Mouse (Mus musculus): ENCODE data around the gene Cttn.

Cttn gene

DNA sequence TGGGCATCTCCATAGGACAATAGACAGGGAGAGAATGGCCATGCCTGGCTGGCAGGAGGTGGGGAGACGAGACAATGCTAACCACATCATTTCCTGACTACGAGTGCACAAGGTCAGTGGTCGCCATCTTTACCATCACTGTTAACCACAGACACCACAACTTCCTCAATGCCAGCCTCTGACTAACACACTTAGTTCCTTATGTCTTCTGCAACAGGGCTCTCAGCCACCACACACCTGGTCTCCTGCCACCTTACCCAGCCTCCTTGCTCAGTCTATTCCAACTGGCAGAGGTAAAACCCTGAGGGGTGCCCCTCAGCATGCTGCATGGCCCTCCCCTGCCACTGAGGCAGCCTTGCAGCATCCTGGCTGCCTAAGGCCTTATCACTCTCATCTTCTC, 23.7 kb downstream of the Cttn start:
- DNase-seq, result no peak

DNA sequence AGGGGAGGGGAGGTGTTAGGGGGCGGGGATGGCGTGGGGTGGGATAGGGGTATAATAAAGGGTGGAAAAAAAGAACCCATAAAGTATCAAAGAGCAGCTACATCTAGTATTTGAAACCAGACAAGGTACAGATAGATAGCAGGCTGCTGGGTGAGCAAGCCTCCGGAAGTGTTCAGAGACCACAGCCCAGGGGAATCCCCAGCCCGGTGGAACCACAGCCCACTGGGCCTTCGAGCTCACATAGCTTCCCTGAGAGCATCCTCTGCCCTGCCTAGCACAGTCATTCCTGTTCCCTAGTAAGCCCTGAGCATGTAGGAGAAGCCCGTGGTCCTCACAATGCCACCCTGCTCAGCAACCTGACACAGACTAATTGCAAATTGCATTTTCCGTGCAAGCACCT, 26.0 kb downstream of the Cttn start:
- no peak for DNase-seq

DNA sequence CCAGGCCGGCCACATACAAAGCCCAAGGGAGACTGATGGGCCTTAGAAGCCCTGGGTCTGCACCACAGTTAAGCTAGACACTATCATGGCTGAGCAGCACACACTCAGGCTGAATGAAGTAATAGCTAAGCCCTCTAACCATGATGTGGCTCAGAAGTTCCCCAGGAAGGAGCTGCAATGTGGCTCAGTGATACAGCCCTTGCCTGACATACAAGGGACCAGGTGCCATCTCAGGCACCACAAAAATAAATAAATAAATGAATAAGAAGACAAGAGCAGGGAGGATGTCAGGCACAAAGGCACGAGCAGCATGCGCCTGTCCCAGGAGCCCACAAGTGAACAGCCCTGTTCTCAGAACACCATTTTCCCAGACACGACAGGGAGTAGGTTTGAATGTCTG, 28.8 kb downstream of the Cttn start:
- no peak for DNase-seq

DNA sequence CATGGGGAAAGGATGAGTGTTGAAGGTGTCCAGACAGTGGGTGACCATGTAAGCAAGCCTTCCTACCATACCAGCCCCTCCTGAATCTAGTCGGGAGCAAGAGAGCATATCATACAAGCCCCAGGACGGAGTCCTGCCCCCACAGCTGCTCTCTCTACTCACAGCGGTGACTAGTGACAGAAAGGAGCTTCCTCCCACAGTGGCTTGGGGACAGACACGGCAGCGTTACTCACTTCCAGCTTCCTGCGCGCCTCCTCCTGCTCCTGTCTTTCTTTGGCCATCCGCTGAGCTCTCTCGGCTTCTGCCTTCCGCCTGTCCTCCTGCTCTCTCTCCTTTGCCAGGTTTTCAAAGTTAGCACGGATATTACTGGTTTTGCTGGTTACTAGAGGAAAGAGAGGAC, 29.3 kb downstream of the Cttn start:
- DNase-seq, result no peak

DNA sequence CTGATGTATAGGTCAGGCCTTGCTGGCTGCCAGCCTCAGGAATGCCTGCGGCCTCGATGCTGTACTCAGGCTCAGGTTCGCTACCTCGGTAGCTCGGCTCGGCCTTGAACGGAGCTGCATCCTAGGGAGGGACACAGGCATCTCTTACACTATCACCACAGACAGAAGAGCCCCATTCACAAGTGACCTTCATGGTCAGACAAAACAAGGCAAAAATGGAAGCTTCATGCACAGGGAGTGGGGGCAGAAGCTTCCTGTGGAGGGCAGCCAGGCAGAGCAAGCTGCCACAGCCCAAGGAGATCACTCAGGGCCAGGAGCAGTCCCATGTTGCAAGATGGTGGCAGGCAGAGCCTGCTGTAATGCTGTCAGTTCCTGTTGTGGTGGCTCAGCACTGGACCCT, 32.0 kb downstream of the Cttn start:
- no peak for DNase-seq

DNA sequence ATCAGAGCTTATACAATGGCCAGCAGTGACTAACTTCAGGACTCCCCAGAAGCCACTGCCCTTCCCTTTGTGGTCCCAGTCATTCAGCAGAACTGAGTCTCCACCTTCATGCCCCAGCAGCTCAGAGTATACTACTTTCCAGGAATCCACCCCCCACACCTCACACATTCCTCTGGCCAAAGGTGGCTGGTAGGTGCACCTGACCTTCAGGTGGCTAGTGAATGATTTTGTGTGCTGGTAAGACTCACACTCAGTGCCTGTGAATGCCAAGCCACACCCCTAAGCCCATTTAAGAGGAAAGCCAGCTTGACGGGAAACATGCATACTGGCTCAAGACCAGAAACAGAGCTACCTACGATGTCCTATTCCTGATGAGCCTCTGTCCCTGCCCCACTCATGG, 37.9 kb downstream of the Cttn start:
- DNase-seq, result no peak

DNA sequence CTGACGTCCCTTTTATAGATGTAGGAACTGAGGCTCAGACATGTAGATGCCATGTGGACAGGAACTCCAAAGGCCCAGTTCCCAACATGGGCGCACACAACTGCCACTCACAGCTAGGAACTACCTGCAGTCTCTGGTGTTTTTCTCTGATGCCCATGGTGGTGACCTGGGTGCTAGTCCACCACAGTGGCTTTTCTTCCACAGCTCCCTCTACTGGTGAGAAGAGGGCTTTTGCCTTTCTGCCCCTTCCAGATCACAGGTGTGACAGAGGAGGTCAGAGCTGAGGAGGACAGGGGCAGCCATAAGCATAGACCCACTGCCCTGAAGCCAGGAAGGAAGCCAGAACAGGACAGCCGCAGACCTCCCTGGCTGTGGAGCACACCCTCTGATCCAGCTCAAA, 43.3 kb downstream of the Cttn start:
- no peak for DNase-seq

DNA sequence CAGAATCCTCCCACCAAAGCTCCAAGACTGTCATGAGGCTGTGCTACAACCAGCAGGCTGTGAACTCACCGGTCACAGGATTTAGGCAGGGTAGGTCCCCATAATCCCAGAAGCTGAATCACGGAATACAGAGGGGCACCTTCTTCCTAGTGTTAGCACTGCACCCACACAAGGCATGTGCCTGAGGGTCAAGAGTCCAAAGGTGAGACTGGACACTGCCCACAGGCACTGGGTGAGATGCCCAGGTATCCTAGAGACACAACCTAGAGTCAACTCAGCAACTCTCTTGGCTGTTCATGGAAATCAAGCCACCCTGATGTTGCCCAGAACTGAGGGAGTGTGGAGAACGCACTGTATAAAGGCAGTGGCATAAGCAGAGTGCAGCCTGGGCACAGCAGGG, 44.2 kb downstream of the Cttn start:
- DNase-seq, result no peak

DNA sequence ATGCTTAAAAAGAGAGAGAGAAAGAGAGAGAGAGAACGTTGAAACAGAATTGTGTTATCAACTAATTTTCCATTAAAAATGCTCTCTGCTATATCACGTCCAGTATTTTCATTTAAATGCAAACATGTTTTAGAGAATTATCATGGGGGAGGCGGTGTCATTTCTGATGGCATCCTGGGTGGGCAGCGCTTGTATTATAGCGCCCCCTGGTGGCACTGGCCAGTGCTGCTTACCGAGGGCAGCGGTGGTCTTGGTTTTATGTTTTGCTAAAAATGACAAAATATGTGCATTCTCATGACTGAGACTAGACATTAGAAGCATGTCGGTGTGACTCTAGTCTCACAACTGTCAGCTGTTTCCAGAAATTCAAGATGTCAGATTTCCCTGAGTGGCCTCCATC, 44.9 kb downstream of the Cttn start:
- DNase-seq, result peak; percentile 51

DNA sequence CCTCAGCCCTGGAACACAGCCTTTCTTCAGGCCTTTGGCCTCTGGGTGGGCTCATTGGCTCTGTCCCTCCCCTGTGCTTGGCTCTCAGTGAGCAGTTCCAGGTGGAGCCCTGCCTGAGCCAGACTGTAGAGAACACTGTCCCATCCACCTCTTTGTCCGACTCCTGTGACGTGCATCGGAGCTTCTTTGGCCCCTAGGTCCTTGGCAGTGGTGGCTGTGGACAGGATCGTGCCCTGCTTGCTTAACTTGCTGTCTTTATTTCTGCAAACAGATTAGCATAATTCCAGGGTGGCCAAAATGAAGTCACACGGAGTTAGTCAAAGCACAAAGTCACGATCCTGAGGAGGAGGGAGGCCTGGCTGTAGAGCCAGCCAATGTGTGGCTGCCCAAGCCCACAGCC, 49.3 kb downstream of the Cttn start:
- DNase-seq, result no peak

DNA sequence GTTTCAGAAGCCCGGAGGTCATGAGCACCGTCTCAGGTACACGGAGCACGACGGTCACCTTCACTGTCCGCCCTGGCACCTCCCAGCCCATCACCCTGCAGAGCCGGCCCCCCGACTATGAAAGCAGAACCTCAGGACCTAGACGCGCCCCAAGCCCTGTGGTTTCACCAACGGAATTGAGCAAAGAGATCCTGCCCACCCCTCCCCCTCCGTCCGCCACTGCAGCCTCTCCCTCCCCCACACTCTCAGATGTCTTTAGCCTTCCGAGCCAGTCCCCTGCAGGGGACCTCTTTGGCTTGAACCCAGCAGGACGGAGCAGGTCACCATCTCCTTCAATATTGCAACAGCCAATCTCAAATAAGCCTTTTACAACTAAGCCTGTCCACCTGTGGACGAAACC, 50.3 kb downstream of the Cttn start:
- no peak for DNase-seq

DNA sequence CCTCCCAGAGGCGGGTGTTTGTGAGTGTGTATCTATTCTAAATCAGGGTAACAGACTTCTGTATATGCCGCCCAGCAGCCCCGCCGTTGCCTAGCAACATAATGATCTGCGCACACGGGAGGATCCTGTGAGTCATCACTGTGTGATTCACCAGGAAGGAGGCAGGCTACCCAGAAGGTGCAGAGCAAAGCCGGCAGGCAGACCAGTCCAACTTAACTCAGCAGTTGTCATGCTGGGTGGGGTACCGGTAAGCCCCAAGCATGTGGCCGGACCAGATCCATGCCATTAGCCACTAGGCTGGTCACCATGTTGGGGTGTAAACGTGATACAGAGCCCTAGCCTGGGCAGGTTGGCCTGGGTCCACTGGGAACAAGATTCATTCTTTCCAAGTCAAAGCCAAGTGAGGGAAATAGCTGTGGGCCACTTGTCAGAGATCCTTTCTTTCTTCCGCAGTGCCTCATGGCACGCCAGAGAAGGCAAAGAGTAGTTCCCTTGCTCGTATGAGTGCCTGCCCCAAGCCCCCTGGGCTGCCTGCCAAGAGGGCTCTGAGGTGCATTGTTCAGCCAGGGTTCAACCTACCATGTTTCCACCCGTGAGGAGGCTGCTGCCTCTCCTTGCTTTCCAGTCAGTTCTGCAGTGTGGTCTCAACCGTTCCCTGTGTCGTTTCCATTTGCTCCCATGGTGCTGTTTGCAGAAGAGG, 53.0 kb downstream of the Cttn start:
- DNase-seq, result peak; percentile 66

DNA sequence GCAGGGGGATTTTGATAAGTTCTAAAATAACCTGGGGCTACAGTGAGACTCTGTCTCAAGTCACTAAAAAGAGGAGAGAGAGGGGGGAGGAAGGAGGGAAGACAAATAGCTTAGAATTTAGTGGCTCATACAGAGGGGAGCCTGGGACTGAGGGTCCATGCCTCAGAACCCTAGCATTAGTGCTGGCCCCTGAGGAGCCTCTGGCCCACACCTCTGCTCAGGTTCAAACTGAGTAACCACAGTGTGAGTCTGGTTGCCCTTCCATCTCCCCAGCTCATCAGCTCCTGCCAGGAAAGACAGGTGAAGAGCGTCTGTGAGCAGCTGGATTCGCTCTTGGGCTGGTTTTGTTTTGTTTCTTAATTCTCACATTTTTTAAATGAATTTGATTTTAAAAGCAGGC, 53.6 kb downstream of the Cttn start:
- no peak for DNase-seq

DNA sequence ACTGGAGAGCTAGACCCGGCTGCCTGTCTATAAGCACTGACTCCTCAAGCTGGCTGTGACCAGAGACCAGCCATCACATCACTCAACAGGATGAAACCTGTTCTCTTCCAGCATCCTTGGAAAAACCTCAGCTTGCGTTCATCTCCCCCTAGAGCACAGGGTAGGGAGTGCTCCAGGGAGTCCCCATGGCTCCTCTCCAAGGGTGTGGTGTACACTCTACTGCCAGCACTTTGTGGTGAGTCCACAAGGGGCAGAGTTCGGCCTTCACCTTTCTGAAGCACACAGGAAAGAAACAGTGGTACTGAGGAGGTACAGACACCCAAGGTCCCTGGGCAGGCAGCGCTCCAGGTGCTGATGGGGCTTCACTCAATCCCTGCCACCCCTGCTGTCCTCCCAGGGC, 55.0 kb downstream of the Cttn start:
- DNase-seq, result no peak

DNA sequence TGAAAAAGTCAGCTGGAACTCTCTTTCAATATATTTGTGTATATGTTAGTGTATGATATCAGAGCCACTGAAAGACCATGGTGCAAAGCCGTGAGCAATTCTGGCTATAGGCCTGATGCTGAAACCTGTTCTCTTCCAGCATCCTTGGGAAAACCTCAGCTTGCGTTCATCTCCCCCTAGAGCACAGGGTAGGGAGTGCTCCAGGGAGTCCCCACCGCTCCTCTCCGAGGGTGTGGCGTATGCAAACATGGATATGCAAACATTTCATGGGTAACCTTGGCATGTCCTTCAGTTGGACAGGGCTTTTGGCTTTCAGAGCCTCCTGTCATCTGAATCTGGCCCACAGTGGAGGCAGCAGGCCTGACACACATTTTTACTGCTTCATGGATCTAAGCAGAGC, 56.2 kb downstream of the Cttn start:
- DNase-seq, result no peak

DNA sequence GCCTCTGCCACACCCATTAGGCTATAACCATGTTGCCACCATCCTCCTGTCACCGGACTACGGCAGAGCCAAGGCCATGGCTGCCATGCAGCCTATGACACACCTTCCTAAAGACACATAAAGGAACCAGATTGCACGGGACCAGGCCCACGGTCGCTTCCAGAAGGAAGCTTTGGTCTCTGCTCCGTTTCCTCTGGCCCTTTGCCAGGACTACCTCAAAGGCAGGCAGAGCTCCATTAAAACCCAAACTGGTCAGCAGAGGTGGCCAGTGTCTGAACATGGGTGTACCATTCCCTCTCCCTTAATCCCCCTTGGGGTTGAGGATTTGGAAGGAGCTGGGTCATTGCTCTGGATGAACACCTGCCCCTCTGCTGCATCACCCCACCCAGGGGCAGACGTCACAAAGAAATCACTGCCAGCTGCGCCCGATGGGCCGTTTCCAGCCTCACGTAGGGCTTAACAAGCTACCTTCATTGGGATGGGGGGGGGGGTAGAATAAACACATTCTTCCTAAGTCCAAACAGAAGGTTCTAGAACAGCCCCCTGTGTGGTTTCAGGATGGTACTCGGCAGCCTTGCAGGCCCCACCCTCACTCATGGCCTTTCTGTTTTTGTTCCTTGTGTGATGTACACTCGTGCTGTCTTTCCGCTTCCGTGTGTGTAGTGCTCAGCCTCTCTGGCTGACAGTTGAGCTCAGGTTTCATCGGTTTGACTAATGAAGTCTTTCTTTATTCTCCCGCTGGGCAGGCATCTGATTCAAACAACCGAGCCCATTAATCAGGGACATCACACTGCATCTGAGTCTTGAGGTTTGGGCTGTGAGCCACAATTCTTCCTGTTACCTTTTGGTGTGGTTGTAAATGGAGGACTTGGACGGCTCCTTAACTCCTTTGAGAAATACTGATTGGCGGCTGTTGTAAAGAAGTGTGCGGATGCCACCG, 58.6 kb downstream of the Cttn start:
- DNase-seq, result no peak

DNA sequence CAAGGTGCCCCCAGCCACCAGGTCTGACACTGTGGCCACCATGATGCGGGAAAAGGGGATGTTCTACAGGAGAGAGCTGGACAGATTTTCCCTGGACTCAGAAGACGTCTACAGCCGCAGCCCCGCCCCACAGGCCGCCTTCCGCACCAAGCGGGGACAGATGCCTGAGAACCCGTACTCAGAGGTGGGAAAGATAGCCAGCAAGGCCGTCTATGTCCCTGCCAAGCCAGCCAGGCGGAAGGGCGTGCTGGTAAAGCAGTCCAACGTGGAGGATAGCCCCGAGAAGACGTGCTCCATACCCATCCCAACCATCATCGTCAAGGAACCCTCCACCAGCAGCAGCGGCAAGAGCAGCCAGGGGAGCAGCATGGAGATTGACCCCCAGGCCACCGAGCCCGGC, 61.1 kb downstream of the Cttn start:
- no peak for DNase-seq

DNA sequence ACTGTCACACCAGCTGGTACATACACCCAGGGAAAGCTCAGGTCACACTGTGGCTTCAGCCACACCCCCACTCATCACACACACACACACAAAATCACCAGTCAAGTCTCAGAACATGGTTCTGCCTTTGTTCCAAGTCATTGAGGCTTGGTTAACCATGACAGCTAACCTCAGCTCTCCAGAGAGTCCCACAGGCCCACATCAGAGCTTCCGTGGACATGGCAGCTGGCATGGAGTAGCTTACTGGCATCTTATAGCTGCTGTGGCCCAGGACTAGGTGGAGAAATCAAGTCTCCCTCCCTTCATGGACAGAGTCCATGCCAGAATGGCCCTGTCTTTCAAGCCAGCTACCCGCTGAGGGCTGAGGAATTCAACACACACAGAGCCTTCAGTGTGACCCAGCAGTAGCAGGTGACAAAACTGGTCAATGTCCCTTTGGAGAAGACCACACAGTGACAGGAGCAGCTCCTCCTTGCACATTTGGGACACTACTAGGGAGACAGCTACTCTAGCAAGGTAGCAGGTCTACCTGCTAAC, 62.3 kb downstream of the Cttn start:
- no peak for DNase-seq

DNA sequence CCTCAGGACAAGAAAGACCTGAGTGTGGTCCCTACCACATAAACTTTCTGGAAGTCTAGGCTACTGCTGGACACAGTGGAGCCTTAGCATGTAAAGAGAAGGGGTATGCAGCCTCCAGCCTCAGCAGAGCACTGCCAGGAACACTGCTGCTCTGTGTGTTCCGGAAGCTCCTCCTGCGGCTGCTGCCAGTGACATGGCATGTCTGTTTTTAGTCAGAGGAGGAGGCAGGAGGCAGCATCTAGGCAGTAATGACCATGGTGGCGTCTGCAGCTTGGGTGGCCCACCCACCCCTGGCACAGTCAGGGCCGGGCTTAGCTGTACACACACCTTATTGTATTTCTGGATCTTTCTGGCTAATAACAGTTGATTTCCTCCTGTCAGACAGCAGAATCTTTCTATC, 63.1 kb downstream of the Cttn start:
- no peak for DNase-seq

DNA sequence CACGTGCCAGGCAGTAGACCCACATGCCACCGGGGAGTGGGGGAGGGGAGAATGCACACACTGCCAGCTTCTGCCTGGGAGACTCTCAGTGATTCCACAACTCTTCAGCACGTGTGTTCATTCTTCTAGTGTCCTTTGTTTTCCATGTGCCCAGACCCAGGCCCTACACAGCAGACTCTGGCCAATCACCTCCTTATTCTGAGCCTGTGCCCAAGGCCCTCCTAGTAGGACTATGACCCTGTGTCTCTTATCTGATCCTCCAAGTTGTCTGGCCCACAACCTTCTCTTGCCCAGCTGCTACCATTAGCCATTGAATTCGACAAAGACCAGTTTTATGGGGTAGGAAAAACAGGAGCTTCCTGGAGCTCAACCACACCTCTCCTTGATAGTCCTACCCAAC, 68.3 kb downstream of the Cttn start:
- no peak for DNase-seq

DNA sequence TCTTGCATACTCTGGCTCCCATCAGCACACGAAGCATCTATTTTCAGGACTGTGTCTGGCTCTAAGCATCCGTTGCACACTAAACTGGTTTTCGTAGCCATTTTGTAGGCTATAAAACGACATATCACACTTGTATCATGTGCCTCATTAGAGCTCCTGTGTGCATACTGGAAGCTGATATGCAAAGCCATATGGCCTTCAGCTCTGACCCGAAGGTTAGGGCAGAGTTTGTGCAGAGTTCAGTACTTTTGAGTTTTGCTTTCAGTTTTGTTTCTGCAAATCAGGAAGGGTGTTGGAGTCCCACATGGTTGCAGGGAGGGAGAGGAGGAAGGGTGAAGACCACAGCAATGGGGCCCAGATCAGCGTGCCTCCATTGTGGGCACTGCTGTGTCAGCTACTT, 79.1 kb downstream of the Cttn start:
- no peak for DNase-seq

DNA sequence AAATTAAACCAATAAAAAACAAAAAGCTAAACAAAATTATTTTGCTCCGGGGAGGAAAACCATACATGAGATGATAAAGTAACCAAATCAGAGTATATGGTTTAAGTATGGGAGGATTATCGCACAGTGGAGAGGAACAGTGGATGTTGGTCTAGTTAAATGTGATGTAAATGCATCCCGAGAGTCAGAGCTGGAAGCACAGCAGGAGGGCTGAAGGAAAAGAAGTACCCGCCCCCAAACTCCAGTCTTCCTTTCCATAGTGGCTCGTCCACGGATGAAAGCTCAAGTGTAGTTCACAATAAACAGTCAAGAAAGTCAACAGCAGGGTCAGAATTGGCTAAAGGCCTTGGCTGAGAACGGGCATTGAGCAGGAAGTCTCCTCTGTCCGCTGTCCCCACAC, 80.1 kb downstream of the Cttn start:
- no peak for DNase-seq

DNA sequence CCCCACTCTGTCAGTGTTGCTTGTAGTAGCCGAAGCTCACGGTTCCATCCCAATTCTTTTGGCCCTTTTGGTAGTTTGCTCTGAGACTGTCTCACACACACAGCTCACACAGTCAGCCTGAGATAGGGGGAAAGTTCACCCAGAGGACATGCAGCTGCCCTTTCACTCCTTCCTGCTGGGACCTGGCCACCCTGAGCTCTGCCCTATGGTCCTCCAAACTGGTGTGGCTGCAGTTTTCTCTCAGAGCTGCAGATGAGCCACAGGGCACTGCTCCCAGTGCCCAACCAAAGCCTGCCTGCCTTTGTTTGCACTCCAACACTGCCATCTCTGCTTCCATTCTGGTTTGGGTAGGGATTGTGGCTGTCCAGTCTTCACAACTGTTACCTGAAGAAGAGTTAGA, 81.1 kb downstream of the Cttn start:
- no peak for DNase-seq

DNA sequence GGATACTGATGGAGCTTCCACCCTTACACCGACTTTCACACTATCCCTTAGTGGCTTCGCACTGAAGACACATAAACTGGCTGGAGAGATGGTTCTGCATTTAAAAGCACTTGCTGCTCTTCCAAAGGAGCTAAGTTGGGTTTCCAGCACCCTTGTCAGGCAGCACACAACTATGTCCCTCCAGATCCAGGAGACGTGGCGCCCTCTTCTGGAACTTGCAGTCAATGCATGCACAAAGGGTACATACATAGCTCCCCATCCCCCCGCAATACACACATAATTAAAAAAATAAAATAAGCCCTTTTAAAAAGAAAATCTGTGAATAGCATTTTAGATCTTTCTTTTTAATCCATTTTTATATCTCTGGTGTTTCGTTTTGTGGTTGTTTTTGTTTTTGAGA, 83.3 kb downstream of the Cttn start:
- no peak for DNase-seq

All from cerebellum, adult 8-10 months (tissue).